Mouse (Mus musculus) layer of hippocampus, adult 18-20 months (tissue): ENCODE results near the gene Pigs. TPM values are rescaled to one million over a fixed set of nuclear protein-coding genes. Genes with fewer than 3 reads are reported as not detected.

ENCODE experiments used
- DNase-seq, 2 experiments: peaks; one replicate each; pipeline ENCODE4 v3.0.0; 2022; ENCODE audit warnings: low spot score in 2 of 2
- total RNA-seq, 2 experiments: library from RNA; stranded (reverse); gene quantifications; 2 replicates each; pipeline ENCODE4 v1.2.3; 2021

Gene Pigs
- total RNA-seq, 2 experiments from 2014 or later: 59.0 to 62.0 TPM

GRCm38 (mm10) chr11:78333992-78334391 lies 5.8 kb downstream of the Pigs start:
- DNase-seq: no peak

- DNase-seq: no peak
Observed at GRCm38 (mm10) chr11:78337040-78337439, 8.8 kb downstream of the Pigs start.

- DNase-seq: no peak
Observed at GRCm38 (mm10) chr11:78341702-78342101, 13.5 kb downstream of the Pigs start.

- DNase-seq: peak; percentile 64 to 71
Observed at GRCm38 (mm10) chr11:78343381-78344327, 15.4 kb downstream of the Pigs start, which contains the start of gene Unc119. Gene Unc119, plus strand, starts transcription at chr11:78343482.

GRCm38 (mm10) chr11:78344328-78344889 lies 16.2 kb downstream of the Pigs start:
- DNase-seq: no peak

- DNase-seq: no peak
Observed at GRCm38 (mm10) chr11:78344890-78345715, 16.9 kb downstream of the Pigs start.

DNA sequence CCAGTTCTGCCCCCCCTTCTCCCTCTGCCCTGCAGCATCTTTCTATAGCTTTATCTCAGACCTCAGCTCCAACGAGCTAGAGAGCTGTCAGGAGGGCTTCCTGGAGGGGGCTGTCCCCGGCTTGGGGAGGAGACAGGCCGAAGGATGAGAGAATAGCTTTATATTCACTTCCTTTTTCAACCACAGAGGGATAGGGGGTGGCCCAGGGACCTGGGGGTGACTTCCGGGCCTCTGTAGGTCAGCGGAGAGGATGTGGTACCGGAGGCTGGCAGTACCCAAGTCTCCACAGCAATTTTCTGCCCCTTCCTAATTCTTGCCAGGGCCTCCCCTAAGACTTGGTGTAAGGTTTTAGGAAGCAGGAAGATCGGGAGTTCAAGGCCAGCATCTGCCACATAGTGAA lies 17.6 kb downstream of the Pigs start:
- no peak for DNase-seq

- DNase-seq: no peak
Observed at GRCm38 (mm10) chr11:78346326-78347069, 18.3 kb downstream of the Pigs start.

- peak in 1 of 2 experiments; percentile 81 for DNase-seq
Observed at GRCm38 (mm10) chr11:78347070-78347754, 19.0 kb downstream of the Pigs start.

GRCm38 (mm10) chr11:78347908-78348307 lies 19.7 kb downstream of the Pigs start:
- DNase-seq: no peak

DNA sequence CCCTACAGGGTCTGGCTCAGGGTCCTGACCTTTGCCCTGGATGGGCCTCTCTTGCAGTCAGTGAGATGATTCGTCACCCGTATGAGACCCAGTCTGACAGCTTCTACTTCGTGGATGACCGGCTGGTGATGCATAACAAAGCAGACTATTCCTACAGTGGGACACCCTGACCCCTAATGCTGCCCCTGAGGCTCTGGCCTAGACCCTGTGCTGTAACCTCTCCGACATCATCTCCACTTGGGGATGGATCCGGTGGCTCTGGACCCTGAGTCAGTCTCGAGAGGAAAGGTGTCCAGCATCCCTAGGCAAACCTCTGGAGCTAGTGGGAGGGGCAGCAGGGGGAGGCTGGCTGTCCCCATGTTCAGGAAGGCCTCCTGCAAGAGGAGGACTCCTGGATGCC lies 20.3 kb downstream of the Pigs start:
- no peak for DNase-seq

DNA sequence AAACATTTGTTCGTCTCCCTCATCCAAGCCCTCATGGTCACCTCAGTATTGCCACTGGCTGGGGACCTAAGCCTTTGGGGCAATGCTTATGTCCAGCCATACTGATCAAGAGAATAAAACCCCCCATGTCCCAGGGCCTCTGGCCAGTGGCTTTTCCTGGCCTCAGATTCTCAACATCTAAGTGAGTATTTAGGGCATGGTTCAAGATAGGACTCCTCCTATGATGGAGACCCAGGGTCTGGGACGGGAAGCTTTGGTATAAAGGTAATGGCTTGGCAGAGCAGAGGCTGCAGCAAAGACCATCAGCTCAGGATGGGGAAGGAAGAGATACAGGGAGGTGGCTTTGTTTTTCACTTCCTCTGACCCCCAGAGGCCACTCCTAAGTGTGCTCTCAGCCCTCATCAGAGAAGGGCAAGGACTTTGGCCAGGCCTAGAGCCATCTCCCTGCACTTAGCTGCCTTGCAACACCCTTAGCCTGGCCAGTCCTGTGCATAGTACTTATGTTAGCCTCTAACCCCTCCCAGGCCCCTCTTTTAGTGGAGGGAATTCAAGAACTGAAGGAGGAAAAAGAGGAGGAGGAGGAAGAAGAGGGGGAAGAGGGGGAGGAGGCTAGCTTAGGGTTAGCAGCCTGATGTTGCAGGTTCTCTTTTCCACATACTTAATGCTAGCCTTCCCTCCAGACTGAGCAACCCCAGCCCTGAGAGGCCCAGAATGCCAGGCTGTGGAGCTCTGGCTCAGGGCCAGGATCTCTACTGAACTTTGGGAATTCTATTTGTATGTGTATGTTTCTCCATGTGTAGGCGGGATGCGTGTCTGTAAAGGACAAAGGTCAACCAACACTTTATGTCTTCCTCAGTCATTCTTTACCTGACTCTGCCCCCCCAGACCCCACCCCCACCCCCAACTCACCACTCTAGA lies 21.5 kb downstream of the Pigs start:
- DNase-seq: no peak

DNA sequence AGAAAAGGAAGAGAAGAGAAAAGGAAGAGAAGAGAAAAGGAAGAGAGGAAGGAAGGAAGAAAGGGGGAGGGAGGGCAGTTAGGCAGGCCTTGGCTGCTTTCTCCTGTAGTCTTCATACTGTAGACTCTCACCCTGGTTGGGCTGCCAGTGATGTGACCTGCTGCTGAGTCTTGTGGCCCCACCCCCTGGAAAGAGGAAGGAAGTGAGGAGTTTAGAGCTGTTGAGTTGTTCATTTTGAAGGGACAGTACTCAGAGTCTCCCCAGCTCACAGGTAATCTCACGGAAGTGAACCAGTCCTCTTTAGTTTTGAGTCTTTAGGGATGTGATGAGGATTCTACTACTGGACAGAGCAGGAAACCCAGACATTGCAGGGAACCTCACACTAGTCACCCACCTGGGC lies 24.9 kb downstream of the Pigs start:
- no peak for DNase-seq

GRCm38 (mm10) chr11:78354905-78355304 lies 26.7 kb downstream of the Pigs start:
- no peak for DNase-seq

GRCm38 (mm10) chr11:78355471-78356238 lies 27.4 kb downstream of the Pigs start:
- peak; percentile 39 to 68 for DNase-seq

DNA sequence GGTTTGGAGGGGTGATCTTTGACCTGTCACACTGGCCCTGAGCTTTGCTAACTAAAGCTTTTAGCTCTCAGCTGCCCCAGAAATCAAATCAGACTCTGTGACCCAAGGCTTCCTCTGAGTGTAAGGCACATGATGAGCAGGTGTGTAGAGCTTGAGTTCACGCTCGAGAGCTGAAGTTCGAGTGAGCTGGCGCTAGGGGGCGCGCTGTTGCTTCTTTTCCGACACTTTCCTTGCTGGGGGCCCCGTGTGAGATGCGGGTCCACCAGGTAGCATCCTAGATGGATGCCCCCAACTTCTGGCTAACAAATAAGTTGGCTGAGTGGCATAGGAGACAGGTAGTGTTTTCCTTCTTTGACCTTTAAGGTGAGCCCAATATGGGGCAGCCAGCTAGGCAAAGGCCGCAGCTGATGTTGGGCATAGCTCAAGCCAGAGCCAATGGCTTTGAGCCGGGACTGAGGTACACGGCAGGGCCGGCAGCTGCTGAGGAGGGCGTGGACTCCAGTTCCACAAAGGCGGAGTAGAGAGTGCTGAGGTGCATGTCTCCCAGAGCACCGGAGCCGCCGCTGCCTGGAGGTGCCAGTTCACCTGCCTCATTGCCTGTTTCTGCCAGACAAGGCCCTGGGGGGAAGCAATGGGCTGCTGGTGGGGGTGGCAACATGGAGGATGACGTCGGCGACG lies 30.3 kb downstream of the Pigs start:
- peak in 1 of 2 experiments; percentile 53 for DNase-seq

- DNase-seq: peak; percentile 48 to 82
Observed at GRCm38 (mm10) chr11:78360125-78360788, 32.0 kb downstream of the Pigs start.
